Mouse (Mus musculus) neutrophil, adult 5-6 weeks (primary cell): ENCODE results near the gene Flt3. TPM values are rescaled to one million over a fixed set of nuclear protein-coding genes. Genes with fewer than 3 reads are reported as not detected.

Source experiments
- ATAC-seq: fragments of 151-379, 151-347 bp; 2 replicates; pipeline ENCODE4 v1.8.0; 2017; ENCODE audit warnings: mild to moderate bottlenecking, moderate TSS enrichment; ENCODE audit not compliant: insufficient number of reproducible peaks, poor library complexity, low FRiP score, severe bottlenecking; ENCODE audit errors: extremely low read depth
- total RNA-seq: library from RNA; stranded (forward); fragments of 200-1000 nt; gene quantifications from 2 replicates; pipeline ENCODE4 v1.2.3, GENCODE M21; 2017

Flt3 gene
- 2.0 and 2.1 TPM in 2 replicates for total RNA-seq

- peak; percentile 84 for ATAC-seq
Observed at GRCm38 (mm10) chr5:147399843-147400504, at the start of gene Flt3. TSS of gene Flt3 (minus strand) at chr5:147400489.

- 0 out of 2 replicates have a peak, but pooled peaks have one; percentile 46 for ATAC-seq
Observed at GRCm38 (mm10) chr5:147448933-147449332, 48.6 kb upstream of the Flt3 start.

GRCm38 (mm10) chr5:147448526-147448925, 48.2 kb upstream of the Flt3 start:
- 0 out of 2 replicates have a peak, but pooled peaks have one; percentile 36 for ATAC-seq

GRCm38 (mm10) chr5:147445252-147445651, 45.0 kb upstream of the Flt3 start:
- no peak for ATAC-seq

- ATAC-seq: no peak
Observed at GRCm38 (mm10) chr5:147444757-147445156, 44.5 kb upstream of the Flt3 start.

GRCm38 (mm10) chr5:147444298-147444697, 44.0 kb upstream of the Flt3 start:
- ATAC-seq: no peak

GRCm38 (mm10) chr5:147442741-147443140, 42.5 kb upstream of the Flt3 start:
- no peak for ATAC-seq

GRCm38 (mm10) chr5:147441979-147442378, 41.7 kb upstream of the Flt3 start:
- ATAC-seq: no peak

GRCm38 (mm10) chr5:147440996-147441507, 40.8 kb upstream of the Flt3 start:
- ATAC-seq: no peak

GRCm38 (mm10) chr5:147436491-147436890, 36.2 kb upstream of the Flt3 start:
- no peak for ATAC-seq

GRCm38 (mm10) chr5:147435751-147436150, 35.5 kb upstream of the Flt3 start:
- ATAC-seq: no peak

GRCm38 (mm10) chr5:147435224-147435623, 34.9 kb upstream of the Flt3 start:
- no peak for ATAC-seq

GRCm38 (mm10) chr5:147432927-147433326, 32.6 kb upstream of the Flt3 start:
- ATAC-seq: no peak

- ATAC-seq: peak; percentile 57
Observed at GRCm38 (mm10) chr5:147430936-147431839, 30.9 kb upstream of the Flt3 start.

GRCm38 (mm10) chr5:147430361-147430935, 30.2 kb upstream of the Flt3 start:
- no peak for ATAC-seq

- peak; percentile 62 for ATAC-seq
Observed at GRCm38 (mm10) chr5:147429535-147430305, 29.4 kb upstream of the Flt3 start, which contains the start of gene Pan3. TSS of gene Pan3 (plus strand) at chr5:147430161.

- no peak for ATAC-seq
Observed at GRCm38 (mm10) chr5:147426048-147426805, 25.9 kb upstream of the Flt3 start.

- no peak for ATAC-seq
Observed at GRCm38 (mm10) chr5:147423612-147424011, 23.3 kb upstream of the Flt3 start.
